Mouse (Mus musculus) CD8-positive naive resting alpha-beta T cell, adult 2 months (primary cell): ENCODE data around the gene Uqcc2.

Experiments used
- DNase-seq, 2 experiments: peaks; one replicate each; pipeline ENCODE4 v3.0.0; 2022; ENCODE audit warnings: low read depth in 2 of 2, low spot score in 2 of 2

Uqcc2 gene

GRCm38 (mm10) chr17:27077920-27078319, 55.8 kb downstream of the Uqcc2 start:
- DNase-seq = peak; percentile 34 to 48

DNA sequence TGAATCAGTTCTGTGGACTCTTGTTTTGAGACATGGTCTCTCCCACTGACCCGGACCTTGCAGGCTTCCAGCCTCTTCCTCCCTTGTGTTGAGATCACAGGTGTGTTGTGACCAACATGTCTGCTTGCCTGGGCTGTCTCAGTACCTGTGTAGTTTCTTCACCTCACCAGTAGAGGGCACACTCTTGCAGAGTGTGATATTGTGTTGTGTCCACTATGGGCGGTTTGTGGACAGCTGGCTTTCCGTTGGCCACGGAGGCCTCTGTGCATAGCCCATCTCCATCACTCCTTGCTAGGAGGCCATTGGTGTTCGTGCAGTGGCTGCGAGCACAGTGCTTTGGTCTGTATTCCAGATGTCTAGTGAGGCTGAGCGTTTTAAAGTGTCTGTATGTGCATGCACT, 56.6 kb downstream of the Uqcc2 start:
- DNase-seq = no peak

DNA sequence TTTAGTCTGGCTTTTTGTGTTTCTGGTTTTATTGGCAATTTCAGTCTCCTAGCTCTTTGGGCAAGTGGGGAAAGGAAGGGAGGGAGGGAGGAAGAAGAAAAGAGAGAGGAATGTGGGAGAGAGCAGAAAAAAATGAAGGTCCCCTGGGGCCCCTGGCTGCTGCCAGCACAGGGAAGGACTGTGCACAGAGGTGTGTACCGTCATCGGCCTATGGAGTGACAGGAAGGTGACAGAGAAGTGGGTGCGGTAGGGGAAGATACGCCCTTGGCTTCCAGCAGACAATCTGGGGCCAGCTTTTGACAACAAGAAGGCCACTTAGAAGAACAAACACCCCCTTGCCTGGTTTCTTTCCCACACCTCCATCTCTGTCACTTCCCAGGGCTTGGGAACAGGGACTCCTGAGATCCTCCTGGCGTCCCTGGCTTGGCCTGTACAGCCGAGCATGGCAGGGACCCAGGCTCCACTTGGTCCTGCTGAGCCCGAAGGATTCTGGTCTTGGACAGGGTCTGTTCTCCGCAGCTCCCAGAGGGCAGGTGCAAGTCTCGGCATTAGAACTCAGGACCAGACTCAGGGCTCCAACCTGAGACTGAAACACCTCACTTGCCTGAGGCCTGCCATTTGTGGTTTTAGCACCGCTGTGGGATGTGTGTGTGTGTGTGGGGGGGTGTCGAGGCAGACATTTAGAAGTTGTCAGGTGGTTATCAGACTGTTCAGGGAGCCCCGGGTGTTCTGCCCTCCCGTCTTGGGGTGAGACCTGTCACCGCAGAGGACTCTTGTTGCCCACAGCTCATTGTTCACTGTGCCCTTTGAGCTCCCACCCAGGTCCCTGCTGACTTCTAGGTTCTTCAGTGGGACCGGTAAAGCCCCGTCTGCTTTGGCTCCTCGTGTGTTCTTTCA, 58.6 kb downstream of the Uqcc2 start:
- DNase-seq = peak in 1 of 2 experiments; percentile 31

GRCm38 (mm10) chr17:27074236-27074635, 59.5 kb downstream of the Uqcc2 start:
- DNase-seq = no peak

DNA sequence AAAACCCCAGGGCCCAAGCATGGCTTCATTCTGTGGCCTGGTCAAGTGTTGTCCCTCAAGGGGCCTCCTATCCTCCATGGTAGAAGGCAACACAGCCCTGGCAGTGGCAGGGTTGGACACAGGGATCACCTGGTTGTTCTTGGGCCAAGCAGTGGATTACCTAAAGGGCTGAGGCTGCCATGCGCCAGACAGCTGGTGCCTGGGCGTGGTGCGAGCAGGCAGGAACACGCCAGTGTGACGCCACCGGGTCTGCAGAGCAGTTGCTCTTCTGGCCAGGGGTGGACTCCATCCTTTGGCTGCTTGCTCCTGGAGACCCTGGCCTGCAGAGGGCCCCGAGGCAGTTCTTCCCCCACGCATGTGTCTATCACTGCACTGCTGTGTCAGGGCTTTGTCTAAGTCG, 59.9 kb downstream of the Uqcc2 start:
- DNase-seq = no peak

DNA sequence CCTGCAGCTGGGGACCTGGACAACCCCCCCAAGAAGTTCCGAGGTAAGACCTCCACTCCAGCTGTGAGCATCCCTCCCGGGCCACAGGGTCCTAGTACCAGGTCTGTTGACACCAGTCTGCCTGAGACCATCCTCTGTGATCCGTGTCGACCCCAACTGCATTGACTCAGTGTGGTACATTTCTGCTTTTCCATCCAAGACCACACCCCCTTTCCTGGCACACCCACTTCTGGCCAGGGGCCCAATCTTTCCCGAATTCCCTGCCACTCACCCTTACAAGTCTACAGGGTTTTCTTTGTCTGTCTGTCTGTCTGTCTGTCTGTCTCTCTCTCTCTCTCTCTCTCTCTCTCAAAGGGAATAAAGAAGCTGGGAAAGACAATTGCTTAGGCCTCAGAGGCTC, 60.6 kb downstream of the Uqcc2 start:
- no peak for DNase-seq
